In genomic region chr7:74554041-74554561, GRCm38 (mm10) we compare ENCODE assay signal across 8 mouse cellular contexts. TPM values are rescaled to one million over a fixed set of nuclear protein-coding genes. Genes with fewer than 3 reads are reported as not detected.
DNase-seq lines count a peak whose midpoint lies in the region; ATAC-seq and TF ChIP-seq lines count a peak whose summit lies in the region.

No protein-coding gene starts in this region.

- peaks cover 13% of the 10 kb centered on the region for H3K4me1 ChIP-seq in E14TG2a.4 (replicated peaks; ENCODE audit: low read depth, low read length)
- peaks cover 3% of the 10 kb centered on the region; the same call in 1 of the 2 replicates for H3K4me1 ChIP-seq in forebrain, embryonic 11.5 days (replicated peaks; ENCODE audit: control insufficient read depth, insufficient read depth, low read length)
- peaks cover 15% of the 10 kb centered on the region for H3K4me1 ChIP-seq in heart, embryonic 16.5 days (ENCODE audit: control insufficient read depth, insufficient read depth, low read length)

- peak; percentile 11 for DNase-seq in adrenal gland, postnatal 4 days (ENCODE audit: low spot score in 2 of 2)
- DNase-seq in forebrain, embryonic 11.5 days (ENCODE audit: low spot score), result peak; percentile 79
- peak; percentile 69 for DNase-seq in kidney, postnatal 14 days
- DNase-seq in lung, adult 18-20 months, result peak; percentile 59 to 61
- DNase-seq in urinary bladder, postnatal 36 days (ENCODE audit: low spot score in 2 of 2), result peak; percentile 33 to 46

- peak overlapping the region; percentile 82 for H3K4me3 ChIP-seq in E14TG2a.4 (replicated peaks; ENCODE audit: low read length)
- H3K4me3 ChIP-seq in forebrain, embryonic 11.5 days (ENCODE audit: low read depth, low read length), result peak overlapping the region; percentile 66
- H3K4me3 ChIP-seq in heart, embryonic 16.5 days (ENCODE audit: low read length), result peak overlapping the region; percentile 75

- under 1% methylated on average over 41 of the region's 46 CpGs for WGBS in forebrain, embryonic 11.5 days
- under 1% methylated on average over 45 of the region's 46 CpGs for WGBS in heart, embryonic 16.5 days

- peak overlapping the region; percentile 83 for H3K9ac ChIP-seq in forebrain, embryonic 11.5 days (ENCODE audit: low read length)
- H3K9ac ChIP-seq in heart, embryonic 16.5 days (ENCODE audit: low read length), result peak overlapping the region; percentile 82

- H3K9me3 ChIP-seq in E14TG2a.4 (ENCODE audit: low read length), result no peaks in the 10 kb centered on the region
- H3K9me3 ChIP-seq in forebrain, embryonic 11.5 days (ENCODE audit: control insufficient read depth, low read length), result no peaks in the 10 kb centered on the region
- no peaks in the 10 kb centered on the region for H3K9me3 ChIP-seq in heart, embryonic 16.5 days (replicated peaks; ENCODE audit: control insufficient read depth, low read length)

- no peaks in the 10 kb centered on the region for H3K36me3 ChIP-seq in E14TG2a.4 (ENCODE audit: insufficient read depth, low read length)
- H3K36me3 ChIP-seq in forebrain, embryonic 11.5 days (ENCODE audit: control insufficient read depth, insufficient read depth, low read length), result no peaks in the 10 kb centered on the region
- H3K36me3 ChIP-seq in heart, embryonic 16.5 days (ENCODE audit: control insufficient read depth, insufficient read depth), result no peaks in the 10 kb centered on the region

- H3K27me3 ChIP-seq in E14TG2a.4 (ENCODE audit: insufficient read depth, low read length), result peaks cover 52% of the 10 kb centered on the region
- H3K27me3 ChIP-seq in forebrain, embryonic 11.5 days (ENCODE audit: control insufficient read depth, insufficient read depth, low read length), result peaks cover 17% of the 10 kb centered on the region; the same call in 1 of the 2 replicates
- H3K27me3 ChIP-seq in heart, embryonic 16.5 days (ENCODE audit: control insufficient read depth, insufficient read depth, low read length), result peaks cover 17% of the 10 kb centered on the region

- ATAC-seq in forebrain, embryonic 11.5 days (replicated peaks; ENCODE audit: low FRiP score), result peak; percentile 73
- ATAC-seq in heart, embryonic 16.5 days (replicated peaks; ENCODE audit: extremely low read depth, insufficient read depth, low FRiP score), result peak; percentile 62
- 0 out of 2 replicates have a peak, but pooled peaks have one; percentile 2 for ATAC-seq in neutrophil, adult 5-6 weeks (ENCODE audit: extremely low read depth, insufficient number of reproducible peaks, low FRiP score, poor library complexity, severe bottlenecking)

- no peak for TF ChIP-seq CTCF in E14TG2a.4 (conservative IDR thresholded peaks at IDR 0.05; ENCODE audit: low read length)

- H3K27ac ChIP-seq in forebrain, embryonic 11.5 days (ENCODE audit: low read depth, low read length), result 0 out of 2 replicates have a peak overlapping the region, but pooled peaks have one; percentile 31
- no peak overlapping the region for H3K27ac ChIP-seq in heart, embryonic 16.5 days (ENCODE audit: low read length)

- H3K4me2 ChIP-seq in forebrain, embryonic 11.5 days (ENCODE audit: low read depth, low read length, severe bottlenecking), result peak overlapping the region; percentile 98
- H3K4me2 ChIP-seq in heart, embryonic 16.5 days (ENCODE audit: low read depth, low read length), result peak overlapping the region; percentile 99

RNA-seq across cellular contexts. Expression of gene Slco3a1, which starts 0.5 kb away (rescaled TPM):
- total RNA-seq in adrenal gland, postnatal 4 days (2021), result 10 to 100 TPM; 29.4 to 37.4 TPM
- 6.1 and 6.8 TPM in 2 replicates for polyA plus RNA-seq in forebrain, embryonic 11.5 days (2014; fragmentation: Nextera tagmentation; extraction: Ambion mirVana)
- polyA plus RNA-seq in heart, embryonic 16.5 days (2015; fragmentation: Nextera tagmentation; extraction: Ambion mirVana), result 15.3 and 15.8 TPM in 2 replicates
- total RNA-seq in neutrophil, adult 5-6 weeks (2017), result 12.3 and 13.5 TPM in 2 replicates

Comparison
In these comparisons a context has a peak if more than half of its experiments do, and no peak if none do; other contexts are left out.
1. DNase-seq: peak in every context shown above with its lines; median percentile 79 in forebrain, embryonic 11.5 days; 69 in kidney, postnatal 14 days; 60 in lung, adult 18-20 months; 40 in urinary bladder, postnatal 36 days; 11 in adrenal gland, postnatal 4 days.
2. ATAC-seq: peak in every context shown above with its lines; median percentile 73 in forebrain, embryonic 11.5 days; 62 in heart, embryonic 16.5 days; 2 in neutrophil, adult 5-6 weeks.